Mouse (Mus musculus): ENCODE results near the gene Cfdp1.
A peak's percentile ranks its signal among the peaks of the same experiment; 100 is the strongest.

The Cfdp1 gene

DNA sequence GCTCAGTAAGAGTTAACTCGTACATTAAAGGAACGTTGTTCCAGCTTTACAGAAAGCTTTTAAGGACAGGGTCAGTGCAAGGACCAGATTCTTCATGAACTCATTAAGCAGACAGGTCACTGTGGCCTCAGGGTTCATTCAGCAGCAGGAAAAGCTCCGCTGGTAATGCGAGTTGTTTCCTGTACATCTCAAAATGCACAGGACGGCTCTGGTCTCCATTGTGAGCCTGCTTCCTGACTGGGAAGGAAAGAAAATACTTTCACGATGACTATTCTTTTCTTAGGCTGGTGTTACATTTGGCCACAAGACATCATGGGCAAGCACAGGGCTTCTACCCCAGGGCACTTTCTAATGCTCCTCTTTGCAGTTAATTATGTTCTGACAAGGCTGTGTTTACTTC lies 52.6 kb downstream of the Cfdp1 start:
- peak; percentile 38 for DNase-seq (ENCODE audit: low read depth, low spot score)

- DNase-seq (ENCODE audit: low read depth, low spot score) = no peak
These were observed 57.6 kb downstream of the Cfdp1 start for GRCm38 (mm10) chr8:111796528-111796927.

DNA sequence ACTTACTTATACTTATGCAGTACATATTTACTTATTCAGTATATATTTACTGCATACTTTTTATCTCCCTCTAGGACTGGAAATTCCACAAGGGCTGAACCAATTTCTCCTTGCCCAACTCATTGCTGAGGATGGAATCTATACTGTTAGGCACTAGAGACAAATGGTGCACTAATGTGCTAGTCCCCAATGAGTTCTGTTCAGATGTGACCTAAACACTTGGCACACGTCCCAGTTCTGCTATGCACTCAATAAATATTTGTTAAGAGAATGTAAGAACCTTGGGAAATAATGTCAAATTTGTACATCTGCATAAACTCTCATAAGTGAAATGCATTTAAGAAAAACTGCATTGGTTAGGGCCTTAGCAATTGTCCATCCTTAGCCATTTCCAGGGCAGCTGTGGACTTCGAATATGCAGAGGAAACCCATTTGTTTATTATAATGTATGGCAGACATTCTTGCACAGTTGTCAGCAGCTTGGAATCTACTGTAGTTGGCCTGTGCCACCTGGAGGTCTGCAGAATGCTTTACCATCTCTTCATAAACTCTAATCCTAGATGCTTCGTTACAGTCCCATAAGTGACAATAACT lies 60.7 kb downstream of the Cfdp1 start:
- DNase-seq (ENCODE audit: low read depth, low spot score) = no peak

DNA sequence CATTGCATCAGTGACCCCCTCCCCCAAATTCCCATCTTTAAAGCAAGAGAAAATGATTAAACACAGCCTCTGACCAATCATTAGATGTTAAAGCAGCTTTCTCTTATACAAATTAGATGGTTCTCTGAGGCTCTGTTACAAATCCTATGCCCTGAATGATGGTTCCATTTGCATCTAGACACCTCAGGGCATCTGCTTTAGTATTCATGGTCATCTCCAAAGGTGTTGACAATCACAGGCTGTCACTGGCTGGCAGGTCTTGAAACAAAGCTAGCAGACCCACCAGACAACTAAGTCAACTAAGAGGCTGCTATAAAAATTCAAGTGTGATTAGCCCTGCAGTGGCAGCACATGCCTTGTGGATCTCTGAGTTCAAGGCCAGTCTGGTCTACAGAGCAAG lies 64.5 kb downstream of the Cfdp1 start:
- no peak for DNase-seq (ENCODE audit: low read depth, low spot score)

DNA sequence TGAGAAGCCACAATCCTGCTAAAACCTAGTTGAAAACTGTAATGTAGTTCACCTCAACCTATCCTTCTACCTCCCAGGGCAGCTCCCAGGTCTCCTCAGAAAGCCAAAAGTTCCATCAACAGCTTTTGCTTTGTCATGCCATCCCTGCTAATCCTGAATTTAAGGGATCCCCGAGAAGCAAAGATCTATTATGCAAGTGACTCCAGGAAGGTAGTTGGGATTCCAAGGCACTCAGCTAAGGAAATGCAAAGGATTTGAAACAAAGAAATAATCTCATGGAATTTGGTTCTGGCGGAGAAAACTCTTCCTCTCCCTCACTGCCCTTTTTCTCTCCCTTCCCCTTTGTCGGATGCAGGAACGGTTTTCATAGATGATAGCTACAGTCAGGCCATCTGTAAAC lies 64.9 kb downstream of the Cfdp1 start:
- peak; percentile 99 for DNase-seq (ENCODE audit: low read depth, low spot score)

GRCm38 (mm10) chr8:111788497-111788896 lies 65.6 kb downstream of the Cfdp1 start:
- DNase-seq (ENCODE audit: low read depth, low spot score) = peak; percentile 39

DNA sequence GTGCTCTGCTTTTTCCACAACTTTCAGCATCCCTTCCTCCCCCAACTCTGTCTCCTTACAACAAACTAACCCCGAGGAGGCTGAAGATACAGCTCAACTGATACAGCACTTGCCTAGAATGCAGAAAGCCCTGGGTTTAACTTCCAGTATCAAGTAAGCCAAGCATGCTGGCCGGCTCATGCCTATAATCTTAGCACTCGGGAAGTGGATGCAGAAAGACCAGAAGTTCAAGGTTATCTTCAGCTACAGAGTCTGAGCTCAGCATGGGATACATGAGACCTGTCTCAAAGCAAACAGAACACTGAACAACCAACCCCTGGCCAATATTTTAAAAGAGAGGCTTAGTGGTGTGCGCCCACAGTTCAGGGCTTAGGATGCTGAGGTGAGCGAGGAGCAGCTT lies 66.0 kb downstream of the Cfdp1 start:
- peak; percentile 60 for DNase-seq (ENCODE audit: low read depth, low spot score)

GRCm38 (mm10) chr8:111787683-111788082 lies 66.4 kb downstream of the Cfdp1 start:
- DNase-seq (ENCODE audit: low read depth, low spot score) = peak; percentile 35

DNA sequence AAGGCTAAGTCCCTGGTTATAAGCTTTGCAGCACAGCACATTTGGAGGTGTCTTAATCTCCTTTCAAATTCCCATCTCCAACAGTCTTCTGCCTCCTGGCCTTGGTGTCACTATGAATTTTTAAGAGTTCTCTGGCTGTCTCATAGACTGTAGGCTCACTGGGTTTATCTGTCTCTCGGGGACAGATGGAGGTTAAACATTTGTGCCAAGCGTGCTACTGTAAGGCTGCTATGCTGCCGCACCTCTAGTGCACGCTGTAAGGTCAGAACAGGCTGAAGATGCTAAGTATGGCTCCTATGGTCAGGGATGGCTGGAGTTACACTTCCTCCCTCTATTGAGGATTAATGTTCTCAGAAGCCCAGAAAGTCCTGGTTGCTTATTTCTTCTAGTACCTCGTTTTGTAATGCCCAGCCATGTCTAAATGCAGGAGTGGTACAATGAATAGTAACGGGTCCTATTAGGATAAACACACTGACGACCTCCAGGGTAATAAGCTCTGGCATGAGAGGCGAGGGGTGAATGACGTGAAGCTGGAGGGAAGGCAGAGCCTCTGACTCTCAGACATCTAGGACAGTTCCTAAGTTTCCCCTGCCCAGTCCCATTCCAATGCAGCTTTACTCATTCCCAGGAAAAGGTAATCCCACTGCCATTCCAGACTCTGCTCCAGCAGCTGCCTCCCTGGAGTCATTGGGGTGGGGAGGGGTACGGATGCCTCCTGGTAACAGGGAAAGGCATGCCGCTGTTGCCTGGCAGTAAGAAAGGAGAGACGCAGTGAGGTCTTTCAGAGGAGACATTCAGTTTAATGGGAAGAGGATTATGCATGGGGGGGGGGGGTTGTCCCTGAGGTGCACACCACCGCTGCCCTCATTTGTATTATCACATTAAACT lies 67.1 kb downstream of the Cfdp1 start:
- peak; percentile 80 for DNase-seq (ENCODE audit: low read depth, low spot score)

GRCm38 (mm10) chr8:111786116-111786515 lies 68.0 kb downstream of the Cfdp1 start:
- no peak for DNase-seq (ENCODE audit: low read depth, low spot score)

DNA sequence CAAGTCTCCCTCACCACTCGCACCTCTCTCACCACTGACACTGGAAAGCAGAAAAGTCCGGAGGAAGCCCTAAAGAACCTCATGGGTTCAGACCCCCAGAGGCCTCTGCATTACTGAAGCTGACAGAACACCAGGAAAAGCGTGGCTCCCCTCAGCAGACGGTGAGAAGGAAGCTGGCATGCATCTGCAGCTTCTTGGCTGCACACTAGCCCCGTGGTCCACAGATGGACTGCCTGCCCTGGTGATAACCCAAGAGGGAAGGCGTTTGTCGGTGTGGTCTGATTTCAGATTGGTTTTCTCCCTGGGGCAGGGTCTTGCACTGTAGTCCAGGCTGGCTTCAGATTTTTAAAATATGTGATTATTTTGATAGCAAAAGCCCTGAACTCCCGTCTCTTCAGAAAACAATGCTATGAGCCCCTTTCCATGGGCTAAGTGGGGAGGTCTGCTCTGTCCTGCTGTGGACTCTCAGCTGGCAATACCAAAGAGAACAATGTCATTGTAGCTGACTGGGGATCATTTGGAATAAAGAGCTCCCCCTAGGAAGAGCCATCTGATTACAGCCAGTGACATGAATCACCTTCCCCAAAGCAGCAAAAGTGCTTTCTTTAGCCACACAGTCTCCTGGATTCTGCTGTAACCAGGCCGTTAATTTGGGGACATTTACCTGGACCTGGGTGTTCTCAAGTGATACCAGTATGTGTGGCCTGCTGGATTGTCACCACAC lies 71.3 kb downstream of the Cfdp1 start:
- no peak for DNase-seq (ENCODE audit: low read depth, low spot score)

GRCm38 (mm10) chr8:111782161-111782560 lies 71.9 kb downstream of the Cfdp1 start:
- DNase-seq (ENCODE audit: low read depth, low spot score) = no peak

DNA sequence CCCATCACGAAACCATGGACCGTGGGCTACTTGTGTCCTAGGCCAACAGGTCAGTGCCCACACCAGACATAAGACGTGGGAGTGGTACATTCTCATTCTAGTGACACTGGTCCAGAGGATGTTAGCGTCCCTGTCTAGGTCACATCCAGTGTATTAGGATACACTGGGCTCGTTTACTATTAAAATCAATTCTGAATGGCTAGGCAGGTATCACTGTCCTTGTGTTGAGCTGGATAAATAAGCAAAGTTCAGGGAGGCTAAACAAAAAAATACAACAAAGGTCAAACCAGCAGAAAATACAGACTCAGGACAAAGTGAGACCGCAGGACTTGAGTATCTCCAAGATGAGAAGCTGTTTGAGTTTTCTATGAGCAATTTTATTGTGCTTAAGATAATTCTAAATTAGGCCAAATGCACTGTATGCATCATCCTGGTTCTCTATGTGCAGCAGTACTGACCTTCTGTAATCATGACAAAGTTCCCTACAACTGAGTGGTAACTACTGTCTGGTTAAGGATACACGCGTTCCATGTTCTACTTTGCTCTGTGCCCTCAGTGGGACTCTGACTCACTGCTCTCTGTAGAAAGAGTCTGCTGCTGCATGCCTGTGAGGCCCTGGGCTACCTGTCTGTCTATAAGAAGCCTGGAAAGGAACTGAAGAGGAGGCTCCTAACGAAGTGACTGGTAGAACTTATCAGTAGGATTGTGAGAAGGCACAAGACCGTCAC lies 73.2 kb downstream of the Cfdp1 start:
- DNase-seq (ENCODE audit: low read depth, low spot score) = no peak

GRCm38 (mm10) chr8:111779690-111780089 lies 74.4 kb downstream of the Cfdp1 start:
- DNase-seq (ENCODE audit: low read depth, low spot score) = no peak

- DNase-seq (ENCODE audit: low read depth, low spot score) = no peak
These were observed 75.3 kb downstream of the Cfdp1 start for GRCm38 (mm10) chr8:111778801-111779200.

- DNase-seq (ENCODE audit: low read depth, low spot score) = no peak
These were observed 77.6 kb downstream of the Cfdp1 start for GRCm38 (mm10) chr8:111776492-111776891.

DNA sequence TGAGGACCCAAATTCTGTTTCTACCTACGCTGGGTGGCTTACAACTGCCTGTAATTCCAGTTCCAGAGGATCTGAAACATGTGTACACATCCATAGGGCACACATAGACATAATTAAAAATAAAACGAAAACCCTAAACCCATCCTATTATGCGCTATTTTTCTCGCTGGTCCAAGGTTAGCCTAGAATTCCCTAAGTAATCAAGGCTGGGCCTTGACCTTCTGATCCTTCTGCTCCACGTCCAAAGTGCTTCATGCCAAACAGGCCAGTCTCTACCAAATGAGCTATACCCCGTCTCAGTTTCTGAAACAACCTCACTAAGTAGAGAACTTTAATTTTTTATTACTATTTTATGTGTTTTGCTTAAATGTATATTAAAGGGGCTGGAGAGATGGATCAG lies 78.3 kb downstream of the Cfdp1 start:
- no peak for DNase-seq (ENCODE audit: low read depth, low spot score)

- no peak for DNase-seq (ENCODE audit: low read depth, low spot score)
These were observed 80.6 kb downstream of the Cfdp1 start for GRCm38 (mm10) chr8:111773476-111773875.

- no peak for DNase-seq (ENCODE audit: low read depth, low spot score)
These were observed 81.0 kb downstream of the Cfdp1 start for GRCm38 (mm10) chr8:111773057-111773456.

GRCm38 (mm10) chr8:111772083-111772482 lies 82.0 kb downstream of the Cfdp1 start:
- no peak for DNase-seq (ENCODE audit: low read depth, low spot score)

DNA sequence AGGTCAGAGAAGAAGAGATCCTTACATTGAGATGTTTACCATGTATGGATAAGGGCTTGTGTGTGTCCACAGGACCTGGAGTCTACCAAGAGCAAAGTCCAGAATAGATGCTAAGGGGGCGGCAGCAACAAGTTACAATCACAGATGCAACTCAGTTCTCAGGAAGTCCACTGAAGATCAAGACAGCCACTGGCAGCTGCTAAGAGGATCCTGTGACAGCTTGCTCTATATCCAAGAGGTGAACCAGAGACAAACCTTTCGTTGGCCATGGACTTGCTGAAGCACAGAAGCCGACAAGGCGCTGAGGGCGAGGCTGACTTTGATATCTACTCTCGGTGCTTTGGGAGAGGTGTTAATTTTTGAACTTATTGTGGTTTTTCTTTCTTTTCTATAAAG lies 82.5 kb downstream of the Cfdp1 start:
- no peak for DNase-seq (ENCODE audit: low read depth, low spot score)
